Mouse (Mus musculus): ENCODE measurements around the gene Dbi. TPM values are rescaled to one million over a fixed set of nuclear protein-coding genes. Genes with fewer than 3 reads are reported as not detected.

Gene Dbi
- total RNA-seq (2021): 100 to 1,000 TPM; 195 to 222 TPM
- long read RNA-seq, experiment 1, transcript Dbi-201 (4 exons, 569 nt): major isoform, 199 of 202 reads
- long read RNA-seq, experiment 1, partial matches to known transcripts: 1 of 202 reads
- long read RNA-seq, experiment 1, other reads (novel, unspliced or antisense): 0 of 202 reads
- long read RNA-seq, experiment 2, transcript Dbi-201 (4 exons, 569 nt): major isoform, 250 of 253 reads
- long read RNA-seq, experiment 2, partial matches to known transcripts: 2 of 253 reads
- long read RNA-seq, experiment 2, other reads (novel, unspliced or antisense): 0 of 253 reads

DNA sequence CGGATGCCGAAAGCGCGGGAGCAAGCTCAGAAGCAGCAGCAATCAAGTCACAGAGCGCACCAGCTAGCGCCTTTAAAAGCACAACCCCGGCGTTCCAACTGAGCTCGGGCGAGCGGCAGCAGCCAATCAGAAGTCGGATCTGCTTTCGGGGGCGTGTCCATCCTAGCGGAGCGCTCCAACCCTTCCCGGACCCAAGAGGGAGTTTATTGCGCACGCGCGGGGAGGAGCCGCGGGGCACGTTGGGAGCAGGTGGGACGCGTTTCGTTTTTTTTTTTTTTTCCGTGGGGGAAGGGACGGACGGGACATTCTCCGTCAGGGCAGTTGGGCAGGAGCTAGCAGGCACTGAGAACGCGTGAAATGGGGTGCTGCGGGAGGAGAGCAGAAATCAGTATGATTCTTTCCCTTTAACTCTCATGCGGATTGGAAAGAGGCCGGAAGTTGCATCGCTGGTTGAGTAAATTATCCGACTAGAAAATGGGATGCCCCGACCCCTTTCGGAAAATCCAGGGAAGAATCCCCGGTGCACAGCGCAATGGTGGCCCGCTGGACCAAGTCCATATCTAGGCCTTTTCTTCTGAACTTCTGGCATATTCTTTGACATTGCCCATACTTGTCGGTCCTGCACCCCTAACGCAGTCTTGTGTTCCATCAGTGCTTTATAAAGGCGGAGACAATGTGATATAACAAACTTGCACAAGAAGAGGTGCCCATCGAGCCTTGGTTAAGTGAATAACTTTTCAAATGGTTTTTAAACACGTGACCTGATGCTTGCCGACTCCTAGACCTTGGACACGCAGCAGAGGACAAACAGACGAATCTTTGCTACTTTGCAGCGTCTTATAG is at the start of gene Dbi, which contains the start of gene 3110009E18Rik:
Gene Dbi, minus strand, starts transcription at position 110 of the 843 bp plus-strand sequence.
Gene 3110009E18Rik, plus strand, starts transcription at position 219 of the 843 bp plus-strand sequence.
- intact Hi-C loops (cut with DNase I; ENCODE audit: low total_unique reads): no loop called here
- peak; percentile 99 for DNase-seq

DNA sequence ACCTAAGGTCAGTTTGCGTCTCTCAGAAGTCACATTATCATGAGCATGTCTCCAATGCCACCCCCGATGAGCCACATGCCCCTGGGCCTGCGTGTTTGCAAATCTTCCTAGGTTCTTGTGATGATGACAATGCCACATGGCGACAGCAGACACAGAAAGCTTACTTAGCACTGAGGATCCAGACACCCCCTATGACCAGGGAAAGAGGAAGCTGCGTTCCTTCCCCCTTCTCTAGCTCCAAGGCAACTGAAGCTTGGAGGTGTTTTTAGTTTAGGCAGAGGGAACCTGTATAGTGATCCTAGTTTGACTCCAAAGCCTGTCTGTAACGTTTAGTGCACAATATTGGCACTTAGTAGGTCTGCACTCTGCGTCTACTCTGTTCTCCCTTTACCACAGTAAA is 49.4 kb upstream of the Dbi start:
- intact Hi-C loops (cut with DNase I; ENCODE audit: low total_unique reads): loop anchor here (10.0 kb wide), 1 partner anchor 374 kb away; no protein-coding TSS in a partner anchor
- no peak for DNase-seq

DNA sequence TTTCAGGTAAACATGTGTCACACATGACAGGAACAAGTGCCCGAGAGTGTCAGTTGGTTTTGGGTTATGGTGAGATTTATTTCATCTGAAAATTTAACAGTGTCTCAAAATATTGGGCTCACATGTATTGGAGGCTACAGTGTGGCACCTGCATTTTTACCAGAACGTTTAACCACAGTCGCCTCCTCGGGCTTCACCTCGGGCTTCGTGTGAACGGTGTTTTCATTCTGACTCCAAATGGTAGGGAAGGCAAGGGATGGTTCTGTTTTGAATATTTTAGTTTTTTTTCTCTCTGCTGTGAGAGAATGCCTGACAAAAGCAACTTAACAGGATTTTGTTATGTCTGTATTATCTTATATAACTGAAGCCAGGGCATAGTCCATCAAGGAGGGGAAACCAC is 47.8 kb upstream of the Dbi start:
- intact Hi-C loops (cut with DNase I; ENCODE audit: low total_unique reads): no loop called here
- DNase-seq: no peak

DNA sequence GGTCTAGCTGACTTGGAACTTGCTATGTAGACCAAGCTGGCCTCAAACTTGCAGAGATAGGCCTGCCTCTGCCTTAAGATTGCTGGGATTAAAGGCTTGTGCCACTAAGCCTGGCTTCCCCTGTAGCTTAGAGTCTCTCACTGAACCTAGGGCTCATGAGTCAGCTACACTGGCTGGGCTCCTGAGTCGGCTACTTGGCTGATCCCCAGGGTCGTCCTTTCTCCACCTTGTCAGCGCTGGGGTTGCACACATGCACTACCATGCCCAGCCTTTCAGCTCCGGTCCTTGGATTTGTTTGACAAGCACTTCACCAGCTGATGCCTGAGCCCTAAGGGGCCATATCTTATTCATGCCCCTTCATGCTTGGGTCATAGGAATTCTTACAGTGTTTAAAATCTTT is 47.1 kb upstream of the Dbi start:
- no peak for DNase-seq
- intact Hi-C loops (cut with DNase I; ENCODE audit: low total_unique reads): no loop called here

DNA sequence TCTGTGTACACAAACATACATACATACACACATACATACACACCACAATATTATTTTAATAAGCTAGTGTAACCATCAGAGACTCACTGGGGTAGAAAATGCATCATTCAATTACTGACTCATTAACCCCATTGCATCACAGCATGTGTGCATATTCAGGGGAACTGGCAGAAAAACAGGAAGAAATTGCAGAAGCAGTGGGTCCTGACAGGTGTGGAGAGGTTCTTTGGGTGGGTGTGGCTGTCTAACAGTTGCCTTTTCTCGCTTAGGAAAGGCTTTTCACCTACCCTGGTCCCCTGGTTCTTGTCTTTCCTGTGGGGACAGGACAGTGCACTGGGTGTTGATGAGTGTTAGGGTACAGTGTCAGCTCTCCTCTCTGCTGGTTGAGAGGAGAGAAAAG is 41.7 kb upstream of the Dbi start:
- intact Hi-C loops (cut with DNase I; ENCODE audit: low total_unique reads): no loop called here
- DNase-seq: no peak

DNA sequence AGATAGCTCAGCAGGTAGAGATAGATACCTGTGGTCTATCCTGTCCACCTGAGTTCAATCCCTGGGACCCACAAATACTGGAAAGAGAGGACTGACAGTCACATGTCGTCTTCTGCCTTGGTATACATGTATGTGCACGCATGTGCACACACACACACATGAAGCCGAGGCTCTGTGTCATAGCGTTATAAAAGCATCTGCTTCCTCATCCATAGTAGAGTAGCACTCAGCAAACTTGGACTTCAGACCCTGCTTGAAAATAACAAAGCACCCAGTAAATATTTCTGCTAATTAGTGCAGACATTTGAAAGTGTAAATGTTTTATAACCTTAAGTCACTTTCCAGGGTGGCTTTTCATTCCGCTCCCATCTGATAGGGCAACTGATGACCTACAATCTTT is 40.6 kb upstream of the Dbi start:
- DNase-seq: no peak
- intact Hi-C loops (cut with DNase I; ENCODE audit: low total_unique reads): no loop called here

DNA sequence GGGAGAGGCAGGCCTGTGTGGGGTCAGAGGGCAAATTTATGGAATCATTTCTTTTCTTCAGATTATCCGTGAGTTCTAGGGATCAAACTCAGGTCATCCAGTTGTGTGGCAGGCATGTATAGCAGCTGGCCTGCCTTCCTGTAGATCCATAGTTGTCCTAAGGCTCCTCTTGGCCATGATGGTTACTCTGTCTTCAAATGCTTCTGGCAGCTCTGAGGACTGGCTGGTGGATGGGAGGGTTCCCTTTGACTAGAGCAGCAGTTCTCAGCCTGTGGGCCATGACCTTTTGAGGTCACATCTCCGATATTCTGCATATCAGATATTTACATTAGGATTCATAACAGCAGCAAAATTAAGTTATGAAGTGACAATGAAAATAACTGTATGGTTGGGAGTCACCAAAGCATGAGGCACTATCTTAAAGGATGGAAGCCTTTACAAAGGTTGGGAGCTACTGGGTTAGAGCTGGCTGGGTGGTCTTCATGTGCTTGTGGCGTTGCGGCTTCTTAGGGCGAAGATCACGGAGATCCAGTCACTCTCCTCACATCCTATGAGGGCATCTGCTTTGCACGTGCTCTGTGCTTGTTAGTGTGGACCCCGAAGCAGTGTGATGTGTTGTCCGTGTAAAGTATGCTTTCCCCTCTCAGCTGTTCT is 37.7 kb upstream of the Dbi start:
- DNase-seq: no peak
- intact Hi-C loops (cut with DNase I; ENCODE audit: low total_unique reads): loop anchor here (10.0 kb wide), 1 partner anchor 124 kb away; no protein-coding TSS in a partner anchor

DNA sequence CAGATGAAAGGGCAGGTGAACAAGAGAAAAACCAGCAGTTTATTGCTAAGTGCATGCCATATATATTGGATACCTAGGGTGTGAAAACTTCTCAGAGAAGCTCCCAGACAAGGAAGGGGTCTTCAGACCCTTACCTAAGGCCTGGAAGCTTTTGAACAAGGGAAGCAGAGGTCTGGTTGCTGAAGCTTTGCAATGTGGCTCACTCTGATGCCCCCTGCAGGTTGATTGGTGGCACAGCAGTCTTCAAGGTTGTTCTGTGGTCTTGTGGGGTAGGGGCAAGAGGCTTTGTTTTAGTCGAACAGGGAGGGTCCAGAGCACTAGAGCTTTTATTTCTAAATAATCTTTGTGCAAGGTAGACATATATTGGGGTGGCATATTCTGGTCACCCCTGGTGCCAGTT is 34.4 kb upstream of the Dbi start:
- no peak for DNase-seq

DNA sequence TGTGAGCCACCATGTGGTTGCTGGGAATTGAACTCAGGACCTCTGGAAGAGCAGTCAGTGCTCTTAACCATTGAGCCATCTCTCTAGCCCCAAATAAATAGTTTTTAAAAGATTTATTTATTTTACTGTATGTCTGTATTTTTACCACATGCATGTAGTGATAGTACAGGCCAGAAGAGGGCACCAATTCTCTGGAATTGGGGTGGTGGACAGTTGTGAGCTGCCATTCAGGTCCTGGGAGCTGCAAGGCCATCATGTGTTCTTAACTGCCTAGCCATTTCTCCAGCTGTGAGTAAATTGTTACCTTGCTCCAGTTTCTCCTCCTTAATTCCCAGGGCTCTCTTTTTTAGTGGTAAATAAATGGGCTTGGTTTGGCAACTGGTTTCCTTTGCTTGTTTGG is 33.4 kb upstream of the Dbi start:
- intact Hi-C loops (cut with DNase I; ENCODE audit: low total_unique reads): loop anchor here (5.0 to 10.0 kb wide), 2 partner anchors 52 to 119 kb away; no protein-coding TSS in a partner anchor
- DNase-seq: peak; percentile 31

More for the DNA sequence above, 34.4 kb upstream of the Dbi start:
- intact Hi-C loops (cut with DNase I; ENCODE audit: low total_unique reads): loop anchor here (10.0 kb wide), 1 partner anchor 121 kb away; no protein-coding TSS in a partner anchor

DNA sequence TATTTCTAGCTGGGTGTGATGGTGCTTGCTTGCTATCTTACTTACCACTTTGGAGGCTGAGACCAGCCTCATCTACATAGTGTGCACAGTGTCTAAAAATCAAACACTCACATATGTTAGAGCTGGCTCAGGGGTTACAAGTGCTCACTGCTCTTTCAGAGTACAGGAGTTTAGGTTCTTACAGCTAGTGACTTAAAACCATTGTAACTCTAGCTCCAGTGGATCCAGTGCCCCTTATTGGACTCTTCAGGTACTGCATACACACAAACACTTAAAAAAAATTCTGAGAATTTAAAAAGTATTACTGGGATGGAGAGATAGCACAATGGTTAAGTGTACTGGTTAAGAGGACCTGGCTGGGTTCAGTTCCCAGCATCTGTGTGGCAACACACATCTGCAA is 26.1 kb upstream of the Dbi start:
- intact Hi-C loops (cut with DNase I; ENCODE audit: low total_unique reads): no loop called here
- no peak for DNase-seq

DNA sequence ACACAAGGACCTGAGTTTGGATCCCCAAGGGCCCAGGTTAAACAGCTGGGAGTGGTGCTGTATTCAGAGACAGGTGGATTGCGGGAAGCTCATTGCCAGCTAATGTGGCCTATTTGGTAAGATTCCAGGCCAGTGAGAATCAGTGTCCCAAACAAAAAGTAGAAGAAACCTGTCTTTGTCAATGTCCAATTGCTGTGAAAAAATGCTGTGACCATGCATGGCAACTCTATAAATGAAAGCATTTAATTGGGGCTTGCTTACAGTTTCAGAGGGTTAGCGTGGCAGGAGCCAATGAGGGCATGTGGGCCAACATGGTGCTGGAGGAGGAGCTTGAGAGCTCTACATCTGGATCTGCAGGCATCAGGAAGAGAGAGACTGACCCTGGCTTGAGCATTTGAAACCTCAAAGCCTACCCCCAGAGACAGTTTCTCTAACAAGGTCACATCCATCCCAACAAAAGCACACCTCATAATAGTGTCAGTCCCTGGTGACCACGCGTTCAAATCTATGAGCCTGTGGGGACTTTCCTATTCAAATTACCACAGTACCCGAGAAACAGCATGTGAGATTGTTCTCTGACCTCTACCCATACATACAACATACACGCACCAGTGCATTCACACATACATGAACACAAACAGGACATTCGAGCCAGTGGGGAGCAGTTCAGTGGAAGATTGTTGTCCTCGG is 24.8 kb upstream of the Dbi start:
- DNase-seq: no peak
- intact Hi-C loops (cut with DNase I; ENCODE audit: low total_unique reads): no loop called here

DNA sequence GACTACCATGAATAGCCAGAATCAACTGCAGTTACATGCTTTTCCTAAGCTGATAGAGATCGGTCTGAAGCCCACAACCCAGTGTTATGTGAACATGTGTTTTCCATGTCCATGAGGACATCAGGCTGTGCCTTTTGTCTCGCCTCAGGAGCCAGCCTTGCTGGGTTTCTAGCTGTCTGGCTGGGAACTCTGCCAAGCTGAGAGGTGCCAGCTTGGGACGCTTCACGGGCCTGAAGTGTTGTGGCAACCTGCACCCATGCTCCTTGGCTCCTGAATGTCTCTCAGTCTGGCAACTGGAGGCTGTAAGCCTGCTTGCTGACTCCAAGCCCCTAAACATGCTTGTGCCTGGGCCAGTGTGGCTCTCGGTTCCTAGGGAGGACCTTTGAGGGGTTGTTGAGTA is 21.7 kb upstream of the Dbi start:
- peak; percentile 68 for DNase-seq
- intact Hi-C loops (cut with DNase I; ENCODE audit: low total_unique reads): no loop called here

DNA sequence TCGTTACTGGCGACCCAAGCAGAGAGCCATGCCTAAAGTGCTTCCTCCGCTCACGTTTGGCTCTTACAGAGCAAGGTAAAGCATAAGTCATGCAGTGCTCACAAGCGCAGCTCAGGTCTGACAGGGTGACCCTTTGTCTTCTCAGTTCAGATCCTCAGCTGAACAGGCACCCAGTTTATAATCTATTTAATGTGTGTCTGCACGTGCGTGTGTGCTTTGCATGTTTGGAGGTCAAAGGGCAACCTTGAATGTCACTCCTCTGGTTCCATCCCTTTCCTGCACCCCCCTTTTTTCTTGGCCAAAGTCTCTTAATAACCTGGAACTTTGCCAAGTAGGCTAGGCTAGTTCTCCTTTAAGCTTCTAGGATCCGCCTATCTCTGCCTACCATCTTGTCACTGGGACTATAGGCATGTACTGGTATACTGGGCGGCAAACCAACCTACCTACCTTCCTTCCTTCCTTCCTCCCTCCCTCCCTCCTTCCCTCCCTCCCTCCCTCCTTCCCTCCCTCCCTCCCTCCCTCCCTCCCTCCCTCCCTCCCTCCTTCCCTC is 19.3 kb upstream of the Dbi start:
- DNase-seq: no peak
- intact Hi-C loops (cut with DNase I; ENCODE audit: low total_unique reads): no loop called here

DNA sequence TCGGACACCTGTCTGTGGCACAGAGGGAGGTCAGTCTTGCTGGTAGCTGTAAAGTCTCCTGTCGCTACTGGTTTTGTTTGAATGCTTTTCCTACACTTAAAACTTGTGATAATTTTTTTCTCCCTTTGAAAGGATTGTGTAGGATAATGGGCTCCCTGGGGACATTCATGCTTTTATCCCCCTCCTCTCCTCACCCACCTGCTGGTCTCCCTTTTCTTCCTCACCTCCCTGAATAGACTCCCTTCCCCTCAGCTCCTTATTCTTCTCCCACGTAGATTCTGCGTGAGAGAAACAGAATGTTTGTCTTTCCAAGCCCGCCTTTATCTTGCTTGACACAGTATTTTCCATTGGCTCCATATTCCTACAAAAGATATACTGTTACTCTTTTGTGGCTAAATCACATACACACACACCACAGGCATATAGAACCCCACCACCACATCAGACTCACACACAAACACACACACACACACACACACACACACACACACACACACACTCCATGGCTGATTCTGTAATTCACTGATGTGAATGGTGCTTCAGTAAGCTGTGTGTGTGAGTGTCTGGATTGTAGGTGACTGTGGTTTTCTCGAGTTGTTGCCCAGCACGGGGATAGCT is 18.2 kb upstream of the Dbi start:
- intact Hi-C loops (cut with DNase I; ENCODE audit: low total_unique reads): no loop called here
- DNase-seq: no peak

DNA sequence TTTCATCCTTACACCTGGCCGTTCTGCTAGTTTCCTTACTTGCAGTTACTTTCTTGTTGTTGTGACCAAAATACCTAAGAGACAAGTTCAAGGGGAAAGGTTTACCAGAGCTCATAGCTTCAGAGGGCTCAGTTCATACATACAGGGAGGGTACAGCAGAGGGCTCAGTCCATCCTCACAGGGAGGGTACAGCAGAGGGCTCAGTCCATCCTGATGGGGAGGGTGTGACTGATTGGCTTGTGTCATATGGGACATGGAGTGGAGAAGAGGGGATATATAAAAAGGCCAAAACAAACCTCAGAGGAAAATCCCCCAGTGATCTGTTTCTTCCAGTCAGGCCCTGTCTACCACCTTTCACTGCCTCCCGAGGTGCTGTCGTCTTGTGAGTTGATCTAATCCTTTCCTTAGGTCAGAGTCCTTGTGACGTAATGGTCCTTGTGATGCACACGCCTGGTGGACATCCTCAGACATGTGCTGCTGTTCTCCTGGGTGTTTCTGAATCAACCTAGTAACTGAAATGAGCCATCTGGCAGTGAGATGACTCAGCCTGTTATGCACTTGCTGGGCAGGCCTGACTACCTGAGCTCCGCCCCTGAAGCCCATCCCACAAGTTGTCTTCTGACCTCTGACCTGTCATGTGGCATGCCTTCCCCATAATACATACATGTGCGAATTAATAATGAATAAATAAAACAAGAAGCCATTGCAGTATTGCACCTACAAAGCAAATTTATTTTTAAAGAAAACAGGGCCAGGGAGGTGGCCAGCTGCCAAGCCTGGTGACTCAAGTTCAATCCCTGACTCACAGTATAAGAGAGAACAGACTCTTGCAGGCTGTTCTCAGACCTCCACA is 15.3 kb upstream of the Dbi start:
- intact Hi-C loops (cut with DNase I; ENCODE audit: low total_unique reads): no loop called here
- DNase-seq: no peak

DNA sequence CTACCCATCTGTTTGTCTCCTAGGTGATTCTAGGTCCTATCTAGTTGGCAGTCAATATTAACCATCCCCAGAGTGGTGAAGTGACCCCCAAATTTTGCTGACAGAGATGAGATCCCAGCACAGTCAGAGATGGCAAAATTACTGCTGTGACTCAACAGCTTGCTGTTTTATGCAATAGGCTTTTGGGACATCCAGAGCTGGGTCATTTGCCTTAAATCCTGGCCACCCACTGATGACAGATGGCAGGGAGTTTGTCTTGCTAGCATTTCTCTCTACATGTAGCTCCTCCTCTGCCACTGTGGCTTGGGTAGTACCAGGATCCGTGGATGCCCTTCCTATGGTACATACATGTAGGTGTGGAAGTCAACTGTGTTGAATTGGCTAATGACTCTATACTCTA is 11.5 kb upstream of the Dbi start:
- no peak for DNase-seq
- intact Hi-C loops (cut with DNase I; ENCODE audit: low total_unique reads): no loop called here

DNA sequence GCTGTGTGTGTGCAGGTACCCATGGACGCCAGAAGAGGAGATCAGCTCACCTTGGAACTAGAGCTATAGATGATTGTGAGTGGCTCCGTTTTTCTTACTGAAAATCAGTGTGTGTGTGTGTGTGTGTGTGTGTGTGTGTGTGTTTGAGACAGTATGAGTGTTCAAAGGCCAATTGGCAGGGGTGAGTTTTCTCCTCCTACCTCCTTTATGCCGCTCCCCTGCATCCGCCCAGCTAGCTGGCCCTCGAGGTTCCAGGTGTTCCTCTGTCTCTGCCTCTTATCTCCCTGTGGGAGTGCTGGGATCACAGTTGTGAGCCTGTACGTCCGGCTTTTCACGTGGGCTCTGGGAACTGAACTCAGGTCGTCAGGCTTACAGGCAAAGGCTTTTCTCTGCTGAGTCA is 5.4 kb upstream of the Dbi start:
- intact Hi-C loops (cut with DNase I; ENCODE audit: low total_unique reads): no loop called here
- no peak for DNase-seq

DNA sequence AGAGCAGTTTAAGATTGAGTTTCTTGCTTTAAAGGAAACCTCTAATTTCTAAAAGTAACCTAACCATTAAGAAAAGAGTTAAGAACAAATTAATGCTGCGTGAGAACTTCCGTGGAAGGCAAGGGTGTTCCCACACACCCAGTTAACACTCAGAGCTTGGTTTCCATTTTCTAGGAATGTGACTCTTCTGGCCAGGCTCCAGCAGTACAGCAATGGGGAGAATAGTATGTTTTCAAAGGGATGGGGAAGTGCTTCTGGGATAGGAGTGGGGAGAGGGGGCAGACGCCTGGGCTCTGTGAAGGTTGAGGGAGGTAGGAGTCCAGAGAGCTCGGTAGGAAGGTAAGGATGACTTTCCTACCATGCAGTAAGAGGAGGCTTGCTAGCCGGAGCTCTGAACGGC is 4.6 kb upstream of the Dbi start:
- intact Hi-C loops (cut with DNase I; ENCODE audit: low total_unique reads): no loop called here

More for the DNA sequence above, 4.6 kb upstream of the Dbi start:
- no peak for DNase-seq

All from gastrocnemius, postnatal 14 days (tissue).